Mouse (Mus musculus): ENCODE data around the gene Dcaf15.

Gene Dcaf15

DNA sequence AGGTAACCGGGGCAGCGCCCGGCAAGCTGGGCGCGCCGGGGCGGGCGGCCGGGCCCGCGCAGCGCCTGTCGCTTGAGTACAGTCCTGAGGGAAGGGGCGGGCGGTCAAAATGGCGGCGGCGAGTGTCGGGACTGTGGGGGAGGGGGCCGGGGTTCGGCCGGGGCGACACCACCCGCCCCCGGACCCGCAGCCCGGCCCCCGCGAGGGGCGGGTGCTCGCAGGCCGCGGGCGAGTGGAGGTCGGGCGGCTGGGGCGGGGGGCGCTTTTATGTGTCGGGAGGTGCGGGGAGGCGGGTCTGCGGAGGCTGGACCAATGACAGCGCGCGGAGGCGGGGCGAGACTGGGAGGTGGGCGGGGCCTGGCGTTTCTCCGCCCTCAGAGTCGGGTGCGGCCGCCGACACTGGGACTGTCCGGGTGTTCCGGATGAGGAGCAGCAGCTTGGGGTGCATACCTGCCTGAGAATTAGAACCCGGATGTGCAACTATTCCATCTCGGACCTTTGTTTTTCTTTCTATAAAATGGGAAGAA lies 37.5 kb downstream of the Dcaf15 start:
- peak; percentile 98 to 100 for DNase-seq (ENCODE audit: low spot score in 2 of 2)

DNA sequence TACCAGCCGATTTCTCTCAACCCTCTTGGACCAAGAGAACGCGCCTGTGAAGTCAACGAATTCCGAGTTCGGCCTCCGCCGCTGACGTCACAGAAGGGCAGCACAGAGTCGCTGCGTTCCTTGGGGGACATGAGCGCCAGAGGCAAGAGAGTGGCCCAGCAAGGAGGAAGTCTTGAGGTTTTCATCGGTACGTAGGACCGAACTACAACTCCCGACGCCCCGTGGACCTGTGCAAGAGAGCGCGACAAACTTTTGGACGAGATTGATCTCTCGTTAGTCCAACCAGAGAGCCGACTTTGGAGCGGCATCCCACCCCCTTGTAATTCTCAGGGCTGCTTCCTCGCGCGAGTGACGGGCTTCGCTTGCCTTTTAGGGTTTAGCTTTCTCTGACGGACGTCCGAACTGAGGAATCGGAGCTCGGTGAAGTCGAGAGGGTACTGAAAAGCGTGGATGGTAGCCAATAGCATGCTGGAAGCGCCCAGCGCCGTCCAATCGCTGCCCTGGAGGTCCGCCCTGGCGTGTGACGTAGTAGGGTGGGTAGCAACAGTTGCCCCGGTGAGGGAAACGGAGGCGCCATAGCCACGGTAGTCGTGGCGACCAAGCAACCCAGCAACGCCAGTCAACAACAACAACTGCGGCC lies 38.2 kb downstream of the Dcaf15 start, which contains the start of gene Rfx1:
Gene Rfx1, plus strand, starts transcription at position 544 of the 640 bp plus-strand sequence.
- peak; percentile 97 to 98 for DNase-seq (ENCODE audit: low spot score in 2 of 2)

DNA sequence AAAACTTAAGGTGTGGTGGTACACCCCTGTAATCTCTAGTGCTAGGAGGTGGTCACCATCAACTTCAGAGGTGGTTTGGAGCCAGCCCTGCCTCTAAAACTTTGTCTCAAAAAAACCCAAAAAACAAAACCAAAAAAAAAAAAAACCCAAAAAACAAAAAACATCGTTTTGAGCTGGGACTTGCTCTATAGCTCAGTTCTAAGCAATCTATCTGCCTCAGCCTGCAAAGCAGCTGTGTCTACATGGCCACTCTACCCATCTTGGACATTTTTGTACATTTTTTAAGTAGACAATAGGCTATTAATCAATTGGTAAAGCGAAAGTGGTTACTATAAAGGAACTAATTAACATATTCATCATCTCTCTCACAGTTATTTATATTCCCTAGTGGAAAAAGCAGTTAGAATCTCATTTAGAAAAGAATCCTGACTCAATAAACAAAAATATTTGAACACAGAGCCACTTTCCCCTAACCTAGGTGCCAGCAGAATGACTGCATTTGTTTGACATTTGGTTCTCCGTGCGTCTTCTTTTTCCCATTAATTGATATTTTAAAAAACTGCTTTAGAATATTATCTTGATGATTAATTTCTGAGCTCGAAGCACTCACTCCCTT lies 39.0 kb downstream of the Dcaf15 start:
- DNase-seq (ENCODE audit: low spot score in 2 of 2) = no peak

DNA sequence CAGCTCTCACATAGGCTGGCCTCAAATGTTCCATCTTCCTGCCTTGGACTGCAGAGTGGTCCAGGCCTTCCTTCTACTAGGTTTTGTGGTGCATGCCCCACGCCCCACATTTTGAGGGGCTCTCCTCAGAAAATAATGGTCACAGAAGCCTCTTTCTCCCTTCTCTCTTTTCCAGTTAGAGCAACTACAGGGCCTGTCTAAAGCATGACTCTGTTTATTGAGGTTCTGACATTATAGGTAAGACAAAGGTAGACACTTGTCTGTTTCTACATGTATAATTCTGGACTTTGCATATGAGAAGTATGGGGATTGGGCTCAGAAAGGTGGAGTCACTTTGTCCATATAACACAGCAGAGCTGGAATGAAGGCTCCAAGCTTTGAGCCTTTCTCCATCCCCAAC lies 39.5 kb downstream of the Dcaf15 start, which contains the start of gene Gm10643:
Gene Gm10643, minus strand, starts transcription at position 101 of the 400 bp plus-strand sequence.
- DNase-seq (ENCODE audit: low spot score in 2 of 2) = no peak

DNA sequence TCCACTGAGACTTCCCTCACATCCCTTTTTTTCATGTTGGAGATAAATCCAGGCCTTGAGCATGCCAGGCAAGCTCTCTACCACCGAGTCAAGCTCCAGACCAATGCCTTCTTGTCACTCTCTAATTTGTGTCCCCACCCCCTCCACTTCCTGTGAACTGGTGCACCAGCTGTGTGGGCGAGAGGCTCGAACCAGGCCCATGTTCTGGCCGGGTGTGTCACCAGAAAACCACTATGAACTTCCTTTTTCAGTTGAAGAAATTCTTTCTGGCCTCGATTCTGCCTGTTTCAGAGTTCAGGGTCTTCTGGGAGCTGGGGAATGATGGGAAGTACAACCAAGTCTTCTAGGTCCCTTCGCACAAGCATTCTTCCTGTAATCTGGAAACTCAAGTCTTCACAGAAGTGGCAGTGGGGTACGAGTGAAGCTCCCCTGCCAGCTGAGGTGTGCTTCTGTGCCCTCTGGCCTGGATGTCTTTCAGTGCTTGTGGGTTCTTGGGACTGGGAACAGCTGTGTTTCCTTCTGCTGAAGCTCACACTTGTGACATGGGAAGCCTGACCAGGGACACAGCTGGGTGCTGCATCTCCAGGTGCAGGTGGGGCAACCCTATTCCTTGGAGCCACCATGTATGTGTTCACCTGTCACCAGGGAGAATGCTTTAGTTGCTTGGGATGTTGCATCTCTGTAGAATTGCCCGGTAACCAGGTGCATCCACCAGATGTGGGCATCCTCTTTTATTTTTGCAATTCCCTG lies 40.5 kb downstream of the Dcaf15 start:
- peak; percentile 64 to 75 for DNase-seq (ENCODE audit: low spot score in 2 of 2)

DNA sequence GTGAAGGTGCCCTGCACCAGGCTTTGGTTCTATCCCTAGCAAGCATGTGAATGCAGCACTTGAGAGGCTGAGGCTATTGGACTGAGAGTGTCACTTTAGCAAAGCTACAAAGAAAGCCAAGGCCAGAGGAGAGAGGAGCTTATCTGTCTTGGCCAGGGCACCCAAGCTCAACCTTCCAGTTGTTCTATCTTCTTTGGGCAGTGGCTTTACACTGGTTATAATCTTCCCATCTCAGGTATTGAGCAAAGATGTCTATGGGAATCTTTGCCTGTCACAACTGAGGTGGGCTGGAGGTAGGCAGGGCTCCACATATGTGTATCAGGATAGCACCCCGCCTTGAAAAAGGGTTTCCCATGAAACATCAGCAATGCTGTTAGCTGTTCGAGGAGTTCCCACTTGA lies 44.3 kb downstream of the Dcaf15 start:
- no peak for DNase-seq (ENCODE audit: low spot score in 2 of 2)

- DNase-seq (ENCODE audit: low spot score in 2 of 2) = no peak
These were observed 45.3 kb downstream of the Dcaf15 start for GRCm38 (mm10) chr8:84059226-84059625.

DNA sequence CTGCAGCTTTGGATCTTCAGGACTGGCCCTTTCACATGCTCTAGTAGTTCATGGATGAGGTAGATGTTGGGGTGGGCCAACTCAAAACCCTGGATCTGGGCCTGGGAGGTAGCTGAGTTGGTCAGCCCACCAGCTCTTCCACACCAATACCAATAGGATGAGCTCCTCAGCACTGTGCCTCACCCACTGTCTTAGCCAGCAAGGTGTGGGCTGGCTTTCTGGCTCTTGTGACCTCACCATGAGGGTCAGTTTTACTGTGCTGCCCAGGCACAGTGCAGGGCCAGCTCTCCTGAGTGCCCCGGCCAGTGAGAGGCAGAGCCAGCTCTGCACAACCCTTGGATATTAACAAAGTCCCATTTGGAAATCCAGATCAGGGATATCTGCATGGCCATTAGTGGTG lies 46.7 kb downstream of the Dcaf15 start:
- no peak for DNase-seq (ENCODE audit: low spot score in 2 of 2)

DNA sequence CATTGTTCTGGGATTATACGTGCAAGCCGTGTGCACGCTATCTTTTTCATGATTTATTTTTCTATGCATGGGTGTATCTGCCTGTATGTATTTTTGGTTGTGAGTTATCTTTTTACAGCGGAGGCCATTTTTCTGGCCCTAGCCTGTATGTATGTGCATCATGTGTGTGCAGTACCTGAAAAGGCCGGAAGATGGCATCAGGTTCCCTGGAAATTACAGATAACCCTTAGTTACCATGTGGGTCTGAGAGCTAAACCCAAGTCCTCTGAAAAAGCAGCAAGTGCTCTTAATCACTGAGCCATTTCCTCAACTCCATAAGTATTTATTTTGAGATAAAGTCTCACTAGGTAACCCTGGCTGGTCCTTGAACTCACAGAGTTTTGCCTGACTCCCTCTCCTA lies 51.3 kb downstream of the Dcaf15 start:
- no peak for DNase-seq (ENCODE audit: low spot score in 2 of 2)

DNA sequence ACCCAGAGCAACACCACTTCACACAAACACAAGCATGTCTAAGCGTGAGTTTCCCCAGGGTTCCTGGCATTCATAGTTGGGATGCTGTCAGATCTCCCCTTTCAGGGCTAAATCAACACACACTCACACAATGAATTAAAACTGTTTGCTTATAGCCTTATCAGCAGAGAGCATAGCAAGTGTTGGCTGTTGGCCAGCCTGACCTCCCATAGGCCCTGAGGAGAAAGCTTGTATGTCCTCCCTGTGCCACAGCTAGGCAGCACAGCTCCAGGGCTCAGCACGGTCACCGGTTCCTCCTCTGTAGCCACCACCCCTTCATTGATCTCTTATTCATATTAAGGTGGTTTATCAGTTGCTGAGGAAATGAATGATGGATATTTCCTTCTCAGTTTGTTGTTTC lies 51.8 kb downstream of the Dcaf15 start:
- DNase-seq (ENCODE audit: low spot score in 2 of 2) = peak in 1 of 2 experiments; percentile 53

GRCm38 (mm10) chr8:84048171-84048570 lies 56.4 kb downstream of the Dcaf15 start:
- no peak for DNase-seq (ENCODE audit: low spot score in 2 of 2)
